Mouse (Mus musculus): ENCODE results near the gene B830017H08Rik.

GRCm38 (mm10) chr16:17865293-17865692, 32.4 kb downstream of the B830017H08Rik start:
- TF ChIP-seq CTCF (IDR thresholded peaks at IDR 0.05; ENCODE audit: extremely low read depth, insufficient read depth, insufficient read length, insufficient replicate concordance), result no peak
- TF ChIP-seq POLR2A (IDR thresholded peaks at IDR 0.05; ENCODE audit: low read depth, low read length), result no peak

Measured in spleen, adult 2 months (tissue).